Mouse (Mus musculus): ENCODE results near the gene Smarcb1.

Smarcb1 gene

GRCm38 (mm10) chr10:75855416-75855981 is 65.9 kb downstream of the Smarcb1 start:
- no peak for DNase-seq (ENCODE audit: low spot score)

- no peak for DNase-seq (ENCODE audit: low spot score)
These were observed 66.6 kb downstream of the Smarcb1 start for GRCm38 (mm10) chr10:75854791-75855190.

- DNase-seq (ENCODE audit: low spot score), result no peak
These were observed 67.3 kb downstream of the Smarcb1 start for GRCm38 (mm10) chr10:75854096-75854495.

- DNase-seq (ENCODE audit: low spot score), result peak; percentile 91
These were observed 68.0 kb downstream of the Smarcb1 start for GRCm38 (mm10) chr10:75853452-75853851.

GRCm38 (mm10) chr10:75852539-75853125 is 68.8 kb downstream of the Smarcb1 start:
- DNase-seq (ENCODE audit: low spot score), result no peak

GRCm38 (mm10) chr10:75851681-75852080 is 69.7 kb downstream of the Smarcb1 start:
- no peak for DNase-seq (ENCODE audit: low spot score)

GRCm38 (mm10) chr10:75851076-75851475 is 70.3 kb downstream of the Smarcb1 start:
- no peak for DNase-seq (ENCODE audit: low spot score)

- no peak for DNase-seq (ENCODE audit: low spot score)
These were observed 73.0 kb downstream of the Smarcb1 start for GRCm38 (mm10) chr10:75848382-75848781.

All from layer of hippocampus, adult 11-12 months (tissue).